Mouse (Mus musculus): ENCODE measurements around the gene Nfatc2. TPM values are rescaled to one million over a fixed set of nuclear protein-coding genes. Genes with fewer than 3 reads are reported as not detected.
A peak's percentile ranks its signal among the peaks of the same experiment; 100 is the strongest.

Gene Nfatc2
- 1.7 TPM in 2 replicates for polyA plus RNA-seq (2015; fragmentation: Nextera tagmentation; extraction: Ambion mirVana)

GRCm38 (mm10) chr2:168601491-168602386, at the start of gene Nfatc2:
Gene Nfatc2 (minus strand): TSS chr2:168601657.
- Histone ChIP-seq H3K9ac (replicated peaks) (peak within 1 kb of the TSS; percentile 69), H3K4me3 (replicated peaks) (peak within 1 kb of the TSS; percentile 50), H3K4me2 (replicated peaks) (peak within 1 kb of the TSS; percentile 69), H3K4me1 (replicated peaks) (peaks cover 38% of the 10 kb centered on the region), H3K27me3 (peaks cover 43% of the 10 kb centered on the region), H3K36me3 (no peaks in the 10 kb centered on the region), H3K9me3 (no peaks in the 10 kb centered on the region), H3K27ac (peak within 1 kb of the TSS; percentile 68)
- WGBS = under 1% methylated on average over 55 of the region's 56 CpGs
- ATAC-seq = peak; percentile 91

GRCm38 (mm10) chr2:168648171-168648570, 46.7 kb upstream of the Nfatc2 start:
- WGBS = 82% methylated on average over 8 of the region's 8 CpGs
- Histone ChIP-seq H3K9me3 (no peaks in the 10 kb centered on the region), H3K4me1 (replicated peaks) (peaks cover 8% of the 10 kb centered on the region), H3K9ac (replicated peaks) (no peak overlapping the region), H3K27ac (no peak overlapping the region), H3K27me3 (no peaks in the 10 kb centered on the region), H3K36me3 (peaks cover 78% of the 10 kb centered on the region), H3K4me3 (replicated peaks) (no peak overlapping the region), H3K4me2 (replicated peaks) (no peak overlapping the region)
- no peak for ATAC-seq

GRCm38 (mm10) chr2:168644855-168645254, 43.4 kb upstream of the Nfatc2 start:
- no peak for ATAC-seq
- no peak overlapping the region for H3K9ac ChIP-seq (replicated peaks)
- peaks cover 21% of the 10 kb centered on the region for H3K4me1 ChIP-seq (replicated peaks)
- 40% methylated on average over 6 of the region's 6 CpGs for WGBS
- peaks cover 77% of the 10 kb centered on the region for H3K36me3 ChIP-seq
- H3K4me2 ChIP-seq (replicated peaks) = no peak overlapping the region
- H3K27me3 ChIP-seq = no peaks in the 10 kb centered on the region
- no peaks in the 10 kb centered on the region for H3K9me3 ChIP-seq
- no peak overlapping the region for H3K27ac ChIP-seq
- H3K4me3 ChIP-seq (replicated peaks) = no peak overlapping the region

GRCm38 (mm10) chr2:168643524-168644177, 42.2 kb upstream of the Nfatc2 start:
- Histone ChIP-seq H3K27me3 (no peaks in the 10 kb centered on the region), H3K4me1 (replicated peaks) (peaks cover 21% of the 10 kb centered on the region), H3K36me3 (peaks cover 77% of the 10 kb centered on the region), H3K9me3 (no peaks in the 10 kb centered on the region), H3K27ac (no peak overlapping the region), H3K4me3 (replicated peaks) (no peak overlapping the region), H3K4me2 (replicated peaks) (no peak overlapping the region), H3K9ac (replicated peaks) (no peak overlapping the region)
- WGBS = 84% methylated on average over 20 of the region's 20 CpGs
- ATAC-seq = no peak

- H3K36me3 ChIP-seq = peaks cover 77% of the 10 kb centered on the region
- WGBS = 23% methylated on average over 11 of the region's 11 CpGs
- no peaks in the 10 kb centered on the region for H3K27me3 ChIP-seq
- H3K9me3 ChIP-seq = no peaks in the 10 kb centered on the region
- no peak overlapping the region for H3K9ac ChIP-seq (replicated peaks)
- ATAC-seq = peak; percentile 80
- peak overlapping the region; percentile 82 for H3K27ac ChIP-seq
- no peak overlapping the region for H3K4me2 ChIP-seq (replicated peaks)
- H3K4me1 ChIP-seq (replicated peaks) = peaks cover 21% of the 10 kb centered on the region
- no peak overlapping the region for H3K4me3 ChIP-seq (replicated peaks)
These were observed 40.7 kb upstream of the Nfatc2 start for GRCm38 (mm10) chr2:168642187-168642586.

- no peak for ATAC-seq
- H3K27me3 ChIP-seq = no peaks in the 10 kb centered on the region
- no peak overlapping the region for H3K4me2 ChIP-seq (replicated peaks)
- peaks cover 82% of the 10 kb centered on the region for H3K36me3 ChIP-seq
- H3K4me3 ChIP-seq (replicated peaks) = no peak overlapping the region
- WGBS = 93% methylated on average over 9 of the region's 9 CpGs
- peaks cover 21% of the 10 kb centered on the region for H3K4me1 ChIP-seq (replicated peaks)
- no peak overlapping the region for H3K9ac ChIP-seq (replicated peaks)
- H3K9me3 ChIP-seq = no peaks in the 10 kb centered on the region
- H3K27ac ChIP-seq = no peak overlapping the region
These were observed 39.0 kb upstream of the Nfatc2 start for GRCm38 (mm10) chr2:168640460-168640859.

- Histone ChIP-seq H3K4me3 (replicated peaks) (no peak overlapping the region), H3K4me2 (replicated peaks) (no peak overlapping the region), H3K9me3 (no peaks in the 10 kb centered on the region), H3K9ac (replicated peaks) (no peak overlapping the region), H3K27me3 (no peaks in the 10 kb centered on the region), H3K27ac (no peak overlapping the region), H3K36me3 (peaks cover 77% of the 10 kb centered on the region), H3K4me1 (replicated peaks) (peaks cover 4% of the 10 kb centered on the region; the same call in 1 of the 2 replicates)
- 94% methylated on average over 7 of the region's 7 CpGs for WGBS
- no peak for ATAC-seq
These were observed 33.4 kb upstream of the Nfatc2 start for GRCm38 (mm10) chr2:168634881-168635280.

GRCm38 (mm10) chr2:168633301-168633816, 31.9 kb upstream of the Nfatc2 start:
- Histone ChIP-seq H3K4me2 (replicated peaks) (no peak overlapping the region), H3K9ac (replicated peaks) (no peak overlapping the region), H3K4me3 (replicated peaks) (no peak overlapping the region), H3K27ac (no peak overlapping the region), H3K27me3 (no peaks in the 10 kb centered on the region), H3K9me3 (no peaks in the 10 kb centered on the region), H3K36me3 (peaks cover 62% of the 10 kb centered on the region), H3K4me1 (replicated peaks) (peaks cover 7% of the 10 kb centered on the region; the same call in 1 of the 2 replicates)
- ATAC-seq = no peak
- 66% methylated on average over 14 of the region's 14 CpGs for WGBS

- no peaks in the 10 kb centered on the region for H3K9me3 ChIP-seq
- H3K27ac ChIP-seq = no peak overlapping the region
- H3K27me3 ChIP-seq = no peaks in the 10 kb centered on the region
- H3K4me3 ChIP-seq (replicated peaks) = no peak overlapping the region
- H3K36me3 ChIP-seq = peaks cover 54% of the 10 kb centered on the region
- peaks cover 12% of the 10 kb centered on the region for H3K4me1 ChIP-seq (replicated peaks)
- WGBS = 84% methylated on average over 6 of the region's 6 CpGs
- H3K4me2 ChIP-seq (replicated peaks) = no peak overlapping the region
- ATAC-seq = no peak
- no peak overlapping the region for H3K9ac ChIP-seq (replicated peaks)
These were observed 31.1 kb upstream of the Nfatc2 start for GRCm38 (mm10) chr2:168632543-168632942.

GRCm38 (mm10) chr2:168628787-168629186, 27.3 kb upstream of the Nfatc2 start:
- Histone ChIP-seq H3K27me3 (no peaks in the 10 kb centered on the region), H3K4me2 (replicated peaks) (no peak overlapping the region), H3K36me3 (peaks cover 17% of the 10 kb centered on the region), H3K4me1 (replicated peaks) (peaks cover 35% of the 10 kb centered on the region), H3K9ac (replicated peaks) (no peak overlapping the region), H3K9me3 (no peaks in the 10 kb centered on the region), H3K4me3 (replicated peaks) (no peak overlapping the region), H3K27ac (no peak overlapping the region)
- 27% methylated on average over 8 of the region's 8 CpGs for WGBS
- ATAC-seq = peak; percentile 57

- H3K4me1 ChIP-seq (replicated peaks) = peaks cover 31% of the 10 kb centered on the region
- no peak overlapping the region for H3K4me3 ChIP-seq (replicated peaks)
- no peak overlapping the region for H3K9ac ChIP-seq (replicated peaks)
- H3K36me3 ChIP-seq = peaks cover 10% of the 10 kb centered on the region
- H3K4me2 ChIP-seq (replicated peaks) = no peak overlapping the region
- WGBS = 68% methylated on average over 20 of the region's 20 CpGs
- no peak overlapping the region for H3K27ac ChIP-seq
- peaks cover 4% of the 10 kb centered on the region; the same call in 1 of the 2 replicates for H3K9me3 ChIP-seq
- ATAC-seq = no peak
- H3K27me3 ChIP-seq = no peaks in the 10 kb centered on the region
These were observed 26.6 kb upstream of the Nfatc2 start for GRCm38 (mm10) chr2:168627829-168628770.
